Mouse (Mus musculus) stomach, embryonic 16.5 days (tissue): Measurements from ENCODE around the gene Galnt17. TPM values are rescaled to one million over a fixed set of nuclear protein-coding genes. Genes with fewer than 3 reads are reported as not detected.

Experiments used
- ATAC-seq: fragments of 200-750 bp; cut with Nextera tagmentation; 2 replicates; pipeline ENCODE4 v1.8.0; 2017; ENCODE audit warnings: moderate number of reproducible peaks, moderate TSS enrichment; ENCODE audit not compliant: insufficient read depth, low FRiP score
- H3K27ac ChIP-seq: fragments of 300-500 bp; sonication (generic); 2 replicates; pipeline ENCODE4 v1.5.1; 2014; ENCODE audit warnings: low read length
- H3K27me3 ChIP-seq: fragments of 300-500 bp; sonication (generic); 2 replicates; pipeline ENCODE4 v1.6.1; 2014; ENCODE audit warnings: low read length, control low read depth, mixed read lengths; ENCODE audit not compliant: control insufficient read depth, insufficient read depth
- H3K36me3 ChIP-seq: fragments of 300-500 bp; sonication (generic); 2 replicates; pipeline ENCODE4 v1.6.1; 2014; ENCODE audit warnings: low read length; ENCODE audit not compliant: control insufficient read depth, insufficient read depth
- H3K4me1 ChIP-seq: fragments of 300-500 bp; sonication (generic); 2 replicates; pipeline ENCODE4 v1.6.1; 2014; ENCODE audit warnings: low read length, control low read depth, mixed read lengths; ENCODE audit not compliant: control insufficient read depth, insufficient read depth
- H3K4me2 ChIP-seq: fragments of 300-500 bp; sonication (generic); 2 replicates; pipeline ENCODE4 v1.6.1; 2014; ENCODE audit warnings: low read depth, low read length, mixed read lengths
- H3K4me3 ChIP-seq: fragments of 300-500 bp; sonication (generic); replicated peaks from 2 replicates; pipeline ENCODE4 v1.5.1; 2014; ENCODE audit warnings: mild to moderate bottlenecking, low read length
- H3K9ac ChIP-seq: fragments of 300-500 bp; sonication (generic); 2 replicates; pipeline ENCODE4 v1.6.1; 2014; ENCODE audit warnings: low read length
- H3K9me3 ChIP-seq: fragments of 300-500 bp; sonication (generic); replicated peaks from 2 replicates; pipeline ENCODE4 v1.6.1; 2016; ENCODE audit warnings: low read length, control low read depth; ENCODE audit not compliant: control insufficient read depth
- WGBS: fragments of 180-500 bp; shearing (Covaris S2); extraction: QIAGEN DNeasy Blood & Tissue Kit; methylation state at CpG from one replicate; pipeline ENCODE4 v1.1.7; 2014; 5-methylcytosine and 5-hydroxymethylcytosine counted together
- polyA plus RNA-seq: library from polyadenylated mRNA; unstranded; fragments of >200 nt; fragmentation: Nextera tagmentation; extraction: Ambion mirVana; gene quantifications from 2 replicates; pipeline ENCODE4 v1.2.1, GENCODE M21; 2015

The Galnt17 gene
- polyA plus RNA-seq, 1 experiment from 2014 or later, result 1.3 TPM

DNA sequence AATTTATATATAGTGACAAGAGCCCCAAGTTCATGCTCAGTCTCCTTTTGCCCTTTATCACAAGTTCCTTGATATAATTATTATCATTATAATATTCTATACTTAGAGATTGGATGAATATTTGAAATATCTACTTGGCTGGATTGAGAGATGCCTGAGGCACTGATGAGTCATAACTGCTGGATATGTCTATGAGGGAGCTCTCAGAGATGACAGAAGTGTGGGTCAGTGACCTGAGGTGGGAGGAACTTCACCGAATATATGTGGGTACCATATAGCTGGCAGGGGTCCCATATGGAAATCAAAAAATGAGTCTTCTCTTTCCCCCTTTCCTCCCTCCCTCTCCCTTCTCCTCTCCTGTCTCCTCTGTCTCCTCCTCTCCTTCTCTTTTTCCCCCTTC lies 127.5 kb downstream of the Galnt17 start:
- no peak overlapping the region for H3K4me3 ChIP-seq
- H3K4me1 ChIP-seq, result no peaks in the 10 kb centered on the region
- H3K9ac ChIP-seq, result no peak overlapping the region
- H3K36me3 ChIP-seq, result no peaks in the 10 kb centered on the region
- no peaks in the 10 kb centered on the region for H3K9me3 ChIP-seq
- WGBS, result 56% methylated on average over 1 of the region's 1 CpGs
- no peaks in the 10 kb centered on the region for H3K27me3 ChIP-seq
- H3K27ac ChIP-seq, result no peak overlapping the region
- no peak for ATAC-seq
- no peak overlapping the region for H3K4me2 ChIP-seq

DNA sequence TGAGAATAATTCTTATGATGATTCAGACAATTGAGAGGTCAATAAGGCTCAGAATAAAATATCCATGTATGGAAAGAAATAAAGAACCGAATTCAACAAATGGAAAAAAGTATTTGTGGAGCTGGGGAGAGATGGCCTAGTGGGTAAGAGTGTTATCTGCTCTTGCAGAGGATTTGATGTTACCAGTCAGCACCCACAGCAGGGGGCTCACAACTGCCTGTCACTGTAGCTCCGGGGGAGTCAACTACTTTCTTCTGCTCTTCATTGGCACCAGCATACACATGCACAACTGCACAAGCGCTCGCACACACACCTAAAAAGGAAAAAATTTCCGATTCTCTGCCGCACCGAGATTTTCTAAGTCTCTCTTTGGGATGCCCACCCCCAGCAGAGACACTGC lies 130.4 kb downstream of the Galnt17 start:
- no peaks in the 10 kb centered on the region for H3K36me3 ChIP-seq
- no peaks in the 10 kb centered on the region for H3K9me3 ChIP-seq
- no peak overlapping the region for H3K4me2 ChIP-seq
- H3K4me1 ChIP-seq, result no peaks in the 10 kb centered on the region
- ATAC-seq, result no peak
- no peak overlapping the region for H3K4me3 ChIP-seq
- no peak overlapping the region for H3K9ac ChIP-seq
- H3K27ac ChIP-seq, result no peak overlapping the region
- no peaks in the 10 kb centered on the region for H3K27me3 ChIP-seq
- WGBS, result 60% methylated on average over 7 of the region's 7 CpGs

- H3K36me3 ChIP-seq, result no peaks in the 10 kb centered on the region
- no peak for ATAC-seq
- no peak overlapping the region for H3K4me2 ChIP-seq
- no peak overlapping the region for H3K9ac ChIP-seq
- no peaks in the 10 kb centered on the region for H3K27me3 ChIP-seq
- H3K27ac ChIP-seq, result no peak overlapping the region
- no peaks in the 10 kb centered on the region for H3K9me3 ChIP-seq
- no peaks in the 10 kb centered on the region for H3K4me1 ChIP-seq
- 44% methylated on average over 2 of the region's 2 CpGs for WGBS
- H3K4me3 ChIP-seq, result no peak overlapping the region
Observed at GRCm38 (mm10) chr5:131177168-131177567, 131.1 kb downstream of the Galnt17 start.

GRCm38 (mm10) chr5:131169186-131169585 lies 139.1 kb downstream of the Galnt17 start:
- no peak for ATAC-seq
- H3K27ac ChIP-seq, result no peak overlapping the region
- no peaks in the 10 kb centered on the region for H3K36me3 ChIP-seq
- no peaks in the 10 kb centered on the region for H3K4me1 ChIP-seq
- H3K4me2 ChIP-seq, result no peak overlapping the region
- H3K9me3 ChIP-seq, result no peaks in the 10 kb centered on the region
- H3K4me3 ChIP-seq, result no peak overlapping the region
- no peak overlapping the region for H3K9ac ChIP-seq
- 61% methylated on average over 6 of the region's 6 CpGs for WGBS
- H3K27me3 ChIP-seq, result no peaks in the 10 kb centered on the region

DNA sequence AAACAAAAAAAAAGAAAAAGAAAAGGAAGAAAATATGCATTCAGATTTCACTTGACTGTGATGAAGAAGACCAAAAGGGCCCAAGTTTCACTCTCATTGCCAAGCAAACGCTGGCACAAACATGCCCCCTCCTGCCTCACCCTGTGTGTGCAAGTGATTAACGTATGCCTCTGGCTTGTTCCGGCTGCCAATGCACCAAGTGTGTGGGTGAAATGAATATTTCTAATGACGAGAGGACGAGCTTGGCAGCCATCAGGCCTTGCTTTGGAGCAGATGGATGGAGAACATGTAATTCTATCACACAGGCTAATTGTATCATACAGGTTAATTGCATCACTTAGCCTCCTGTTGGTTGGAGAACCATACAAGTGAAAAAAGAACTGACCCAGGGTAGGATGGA lies 140.9 kb downstream of the Galnt17 start:
- WGBS, result 66% methylated on average over 5 of the region's 5 CpGs
- Histone ChIP-seq H3K9ac (no peak overlapping the region), H3K4me3 (no peak overlapping the region), H3K27me3 (no peaks in the 10 kb centered on the region), H3K36me3 (no peaks in the 10 kb centered on the region), H3K4me2 (no peak overlapping the region), H3K27ac (no peak overlapping the region), H3K9me3 (no peaks in the 10 kb centered on the region), H3K4me1 (no peaks in the 10 kb centered on the region)
- no peak for ATAC-seq

- Histone ChIP-seq H3K4me3 (no peak overlapping the region), H3K9ac (no peak overlapping the region), H3K9me3 (no peaks in the 10 kb centered on the region), H3K27ac (no peak overlapping the region), H3K4me1 (no peaks in the 10 kb centered on the region), H3K4me2 (no peak overlapping the region), H3K36me3 (no peaks in the 10 kb centered on the region), H3K27me3 (no peaks in the 10 kb centered on the region)
- 67% methylated on average over 7 of the region's 7 CpGs for WGBS
- no peak for ATAC-seq
Observed at GRCm38 (mm10) chr5:131165681-131166080, 142.6 kb downstream of the Galnt17 start.

GRCm38 (mm10) chr5:131157866-131158265 lies 150.4 kb downstream of the Galnt17 start:
- no peaks in the 10 kb centered on the region for H3K36me3 ChIP-seq
- no peaks in the 10 kb centered on the region for H3K27me3 ChIP-seq
- no peaks in the 10 kb centered on the region for H3K4me1 ChIP-seq
- H3K4me3 ChIP-seq, result no peak overlapping the region
- no peaks in the 10 kb centered on the region for H3K9me3 ChIP-seq
- ATAC-seq, result no peak
- H3K9ac ChIP-seq, result no peak overlapping the region
- no peak overlapping the region for H3K27ac ChIP-seq
- WGBS, result 11% methylated on average over 4 of the region's 4 CpGs
- H3K4me2 ChIP-seq, result no peak overlapping the region

DNA sequence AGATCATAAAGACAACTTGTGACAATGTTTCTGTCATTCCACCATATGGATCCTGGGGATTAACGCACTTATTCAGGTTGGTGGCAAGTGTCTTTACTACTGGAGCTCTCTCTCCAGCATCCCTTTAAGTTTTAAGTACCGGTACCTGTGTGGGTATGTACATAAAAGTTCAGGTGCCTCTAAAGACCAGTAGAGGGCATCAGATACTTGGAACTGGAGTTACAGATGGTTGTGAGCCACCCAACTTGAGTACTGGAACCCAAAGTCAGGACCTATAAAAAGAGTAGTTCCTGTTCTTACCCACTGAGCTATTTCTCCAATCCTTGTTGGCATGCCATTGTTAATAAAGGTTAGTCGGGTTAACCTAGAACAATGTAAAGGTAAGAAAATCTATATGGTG lies 152.0 kb downstream of the Galnt17 start:
- H3K9me3 ChIP-seq, result no peaks in the 10 kb centered on the region
- H3K4me2 ChIP-seq, result no peak overlapping the region
- no peaks in the 10 kb centered on the region for H3K27me3 ChIP-seq
- WGBS, result 74% methylated on average over 3 of the region's 3 CpGs
- no peaks in the 10 kb centered on the region for H3K36me3 ChIP-seq
- no peak overlapping the region for H3K27ac ChIP-seq
- no peaks in the 10 kb centered on the region for H3K4me1 ChIP-seq
- no peak overlapping the region for H3K4me3 ChIP-seq
- H3K9ac ChIP-seq, result no peak overlapping the region
- ATAC-seq, result no peak

DNA sequence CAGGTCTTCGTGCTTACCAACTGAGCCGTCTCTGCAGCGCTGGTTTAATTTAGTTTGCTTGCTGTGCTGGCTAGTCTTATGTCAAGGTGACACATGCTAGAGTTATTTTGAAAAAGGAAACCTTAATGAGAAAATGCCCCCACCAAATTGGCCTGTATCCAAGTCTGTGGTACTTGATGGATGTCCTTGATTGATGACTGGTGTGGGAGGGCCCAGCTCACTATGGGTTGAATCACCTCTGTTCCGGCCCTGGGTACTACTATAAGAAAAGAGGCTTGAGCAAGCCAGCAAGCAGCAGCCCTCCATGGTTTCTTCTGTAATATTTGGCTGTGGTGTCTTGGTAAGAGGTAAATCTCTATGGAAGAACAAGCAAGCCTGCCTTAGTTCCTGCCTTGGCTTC lies 165.7 kb downstream of the Galnt17 start:
- Histone ChIP-seq H3K36me3 (no peaks in the 10 kb centered on the region), H3K9ac (no peak overlapping the region), H3K27ac (no peak overlapping the region), H3K4me3 (no peak overlapping the region), H3K27me3 (no peaks in the 10 kb centered on the region), H3K9me3 (no peaks in the 10 kb centered on the region), H3K4me1 (no peaks in the 10 kb centered on the region), H3K4me2 (no peak overlapping the region)
- ATAC-seq, result no peak
- WGBS, result 40% methylated on average over 4 of the region's 4 CpGs

- no peaks in the 10 kb centered on the region for H3K9me3 ChIP-seq
- H3K9ac ChIP-seq, result no peak overlapping the region
- H3K4me1 ChIP-seq, result no peaks in the 10 kb centered on the region
- no peak overlapping the region for H3K4me2 ChIP-seq
- ATAC-seq, result no peak
- H3K27ac ChIP-seq, result no peak overlapping the region
- no peaks in the 10 kb centered on the region for H3K36me3 ChIP-seq
- no peak overlapping the region for H3K4me3 ChIP-seq
- H3K27me3 ChIP-seq, result no peaks in the 10 kb centered on the region
Observed at GRCm38 (mm10) chr5:131134809-131135208, 173.5 kb downstream of the Galnt17 start.
